Mouse (Mus musculus) C2C12 (cell line): ENCODE measurements at regions not wholly inside any gene's neighbourhood (a gene's known extent, or its start where the extent isn't known, plus 50 kb on each side); places are given as distances from the start of the nearest gene placed in this dataset.

Source experiments
- H3K27me3 ChIP-seq: one replicate; pipeline ENCODE4 v1.6.1; 2011; ENCODE audit not compliant: control insufficient read depth, insufficient read depth, insufficient read length
- H3K36me3 ChIP-seq: one replicate; pipeline ENCODE4 v1.6.1; 2011; ENCODE audit not compliant: control insufficient read depth, insufficient read depth
- H3K4me3 ChIP-seq: one replicate; pipeline ENCODE4 v1.5.1; 2011; ENCODE audit warnings: mild to moderate bottlenecking, control low read depth; ENCODE audit not compliant: poor library complexity, insufficient read depth, severe bottlenecking
- H3K79me2 ChIP-seq: one replicate; pipeline ENCODE4 v1.6.1; 2011; ENCODE audit not compliant: control insufficient read depth, insufficient read depth
- H3K79me3 ChIP-seq: one replicate; pipeline ENCODE4 v1.6.1; 2011; ENCODE audit warnings: low read depth, control low read depth
- H3ac ChIP-seq: one replicate; pipeline ENCODE3; 2011; ENCODE audit warnings: low read depth; ENCODE audit not compliant: control insufficient read depth, insufficient read length
- CEBPB ChIP-seq: IDR thresholded peaks from one replicate; pipeline ENCODE4 v1.6.1; 2011; ENCODE audit warnings: low read depth, mild to moderate bottlenecking, control low read depth, moderate library complexity
- CTCF ChIP-seq: IDR thresholded peaks from one replicate; pipeline ENCODE4 v1.5.1; 2011; ENCODE audit not compliant: control insufficient read depth, insufficient read depth, insufficient read length
- FOSL1 ChIP-seq: IDR thresholded peaks from one replicate; pipeline ENCODE4 v1.8.0; 2011; ENCODE audit warnings: mild to moderate bottlenecking, low read length; ENCODE audit not compliant: poor library complexity, insufficient read depth, severe bottlenecking
- MAX ChIP-seq: IDR thresholded peaks from one replicate; pipeline ENCODE4 v1.6.1; 2011; ENCODE audit warnings: mild to moderate bottlenecking, control low read depth
- MYOD1 ChIP-seq: IDR thresholded peaks from one replicate; pipeline ENCODE4 v1.6.1; 2011; ENCODE audit warnings: low read depth; ENCODE audit not compliant: control insufficient read depth, insufficient read length
- MYOG ChIP-seq: IDR thresholded peaks from one replicate; pipeline ENCODE4 v1.6.1; 2011; ENCODE audit not compliant: control insufficient read depth, insufficient read length; ENCODE audit errors: extremely low read depth
- USF1 ChIP-seq: IDR thresholded peaks from one replicate; pipeline ENCODE4 v1.6.1; 2011; ENCODE audit warnings: low read depth, mild to moderate bottlenecking, control low read depth, moderate library complexity

DNA sequence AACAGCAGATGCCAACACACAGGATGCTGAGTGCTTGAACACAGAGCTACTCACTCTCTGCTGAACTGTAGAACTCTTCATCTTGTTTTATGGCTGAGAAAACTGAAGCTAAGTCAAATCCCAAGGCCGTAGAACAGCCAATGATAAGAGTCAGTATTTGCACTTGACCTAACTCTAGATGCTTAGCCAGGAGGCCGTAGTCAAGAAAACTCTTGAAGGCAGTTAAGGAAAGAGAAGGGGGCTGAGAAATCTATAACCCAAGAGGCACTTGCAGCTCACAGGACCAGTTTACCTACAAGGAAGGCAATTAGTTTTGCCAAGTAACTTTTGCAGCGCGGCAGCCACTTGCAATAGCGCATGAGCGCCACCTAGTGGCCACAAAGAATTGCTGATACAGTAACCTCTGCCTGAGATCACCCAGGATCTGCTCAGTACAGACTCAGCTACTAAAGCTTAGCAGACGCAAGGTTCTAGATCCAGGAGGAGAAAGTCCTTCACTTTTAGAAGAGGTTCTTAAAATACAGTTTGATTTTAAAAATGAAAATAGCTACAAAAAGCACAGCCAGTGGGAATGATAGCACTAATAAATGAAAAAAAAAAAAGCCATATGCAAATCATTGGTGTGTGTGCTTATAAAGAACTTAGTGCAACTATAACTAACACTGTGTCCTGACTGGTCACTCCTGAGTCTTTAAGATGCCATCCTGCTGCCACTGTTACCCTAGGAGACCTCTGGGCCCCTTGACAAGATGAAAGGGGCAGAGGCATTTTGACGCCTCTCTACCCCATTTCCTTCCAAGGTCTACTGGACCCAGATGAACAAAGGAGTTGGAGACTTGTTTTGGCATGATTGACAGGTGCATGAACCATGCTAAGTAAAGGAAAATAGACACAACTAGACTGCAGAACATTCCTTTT is 149.5 kb downstream of the Setd4 start:
- TF ChIP-seq USF1 (no peak), CTCF (peak; percentile 76)
- H3K27me3 ChIP-seq: no peaks in the 10 kb centered on the region

DNA sequence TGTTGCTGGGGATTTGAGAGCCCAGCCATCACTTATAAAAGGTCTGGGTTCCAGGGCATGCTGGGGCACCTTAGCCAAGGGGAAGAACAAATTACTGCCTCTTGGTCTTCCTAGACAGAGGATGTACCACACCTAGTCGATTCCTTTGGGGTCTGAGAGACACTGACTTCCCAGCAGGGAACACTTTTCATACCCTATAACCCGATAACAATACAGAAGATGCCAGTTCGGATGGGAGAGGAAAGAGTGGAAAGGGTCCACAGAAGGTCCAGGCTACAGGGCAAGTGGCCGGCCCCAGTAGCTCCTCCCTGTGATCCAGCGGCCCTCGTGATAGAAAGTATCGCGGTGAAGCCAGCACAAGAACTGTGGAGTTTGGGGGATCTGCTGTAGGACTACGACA is 150.8 kb downstream of the Setd4 start:
- Histone ChIP-seq H3K79me3 (no peaks in the 10 kb centered on the region), H3ac (no peak overlapping the region), H3K36me3 (no peaks in the 10 kb centered on the region), H3K4me3 (no peak overlapping the region), H3K79me2 (no peaks in the 10 kb centered on the region), H3K27me3 (no peaks in the 10 kb centered on the region)
- TF ChIP-seq FOSL1 (no peak), MYOD1 (no peak), CTCF (no peak), USF1 (no peak), CEBPB (no peak), MAX (no peak), MYOG (no peak)

More for the DNA sequence above, 149.5 kb downstream of the Setd4 start:
- no peaks in the 10 kb centered on the region for H3K79me3 ChIP-seq
- no peak overlapping the region for H3ac ChIP-seq
- no peaks in the 10 kb centered on the region for H3K36me3 ChIP-seq
- H3K79me2 ChIP-seq: no peaks in the 10 kb centered on the region
- H3K4me3 ChIP-seq: no peak overlapping the region

DNA sequence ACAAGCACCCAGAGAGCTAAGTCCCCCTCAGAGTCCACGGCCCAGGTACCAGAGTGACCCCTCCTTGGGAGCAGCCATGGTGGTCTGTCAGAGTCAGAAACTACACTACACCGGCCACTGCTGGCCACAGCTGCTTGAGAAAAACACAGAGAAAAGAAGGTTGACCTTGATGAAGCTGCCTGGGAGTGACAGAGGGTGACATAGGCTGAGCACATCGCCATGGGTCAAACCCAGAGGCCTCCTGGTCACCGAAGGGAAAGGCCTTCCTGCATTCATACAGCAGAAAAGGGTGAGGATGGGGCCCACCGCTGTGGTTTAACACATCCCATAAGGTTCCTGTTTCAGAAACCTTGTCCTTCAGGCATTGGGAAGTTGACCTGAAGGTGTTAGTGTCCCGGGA is 153.0 kb downstream of the Setd4 start:
- no peak for TF ChIP-seq CEBPB
- TF ChIP-seq MAX: no peak
- no peak for TF ChIP-seq MYOG
- TF ChIP-seq USF1: no peak
- no peak for TF ChIP-seq FOSL1
- TF ChIP-seq MYOD1: no peak
- TF ChIP-seq CTCF: no peak
- no peak overlapping the region for H3ac ChIP-seq

DNA sequence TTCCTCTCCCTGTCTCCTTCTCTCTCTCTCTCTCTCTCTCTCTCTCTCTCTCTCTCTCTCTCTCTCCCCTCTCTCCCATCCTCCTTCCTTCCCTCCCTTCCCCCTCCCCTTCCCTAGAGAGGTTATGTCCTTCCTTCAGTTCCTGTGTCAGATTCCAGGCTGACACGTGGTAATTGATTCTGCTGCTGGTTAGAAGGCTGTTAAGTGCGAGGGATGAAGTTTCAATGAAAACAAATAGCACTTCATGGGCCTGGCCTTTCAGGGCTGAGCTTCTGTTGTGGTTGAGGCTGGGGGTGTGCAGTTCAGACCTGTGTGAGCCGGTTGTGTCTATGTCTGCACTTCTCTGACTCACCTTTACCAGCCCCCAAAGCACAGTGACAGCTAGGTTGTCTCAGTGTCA is 153.9 kb downstream of the Setd4 start:
- H3K36me3 ChIP-seq: no peaks in the 10 kb centered on the region
- H3K79me3 ChIP-seq: no peaks in the 10 kb centered on the region
- no peak overlapping the region for H3ac ChIP-seq
- H3K27me3 ChIP-seq: no peaks in the 10 kb centered on the region
- TF ChIP-seq USF1 (peak; percentile 8), FOSL1 (no peak)
- H3K79me2 ChIP-seq: no peaks in the 10 kb centered on the region
- H3K4me3 ChIP-seq: no peak overlapping the region

More for the DNA sequence above, 153.0 kb downstream of the Setd4 start:
- Histone ChIP-seq H3K79me3 (no peaks in the 10 kb centered on the region), H3K27me3 (no peaks in the 10 kb centered on the region), H3K36me3 (no peaks in the 10 kb centered on the region), H3K79me2 (no peaks in the 10 kb centered on the region), H3K4me3 (no peak overlapping the region)

DNA sequence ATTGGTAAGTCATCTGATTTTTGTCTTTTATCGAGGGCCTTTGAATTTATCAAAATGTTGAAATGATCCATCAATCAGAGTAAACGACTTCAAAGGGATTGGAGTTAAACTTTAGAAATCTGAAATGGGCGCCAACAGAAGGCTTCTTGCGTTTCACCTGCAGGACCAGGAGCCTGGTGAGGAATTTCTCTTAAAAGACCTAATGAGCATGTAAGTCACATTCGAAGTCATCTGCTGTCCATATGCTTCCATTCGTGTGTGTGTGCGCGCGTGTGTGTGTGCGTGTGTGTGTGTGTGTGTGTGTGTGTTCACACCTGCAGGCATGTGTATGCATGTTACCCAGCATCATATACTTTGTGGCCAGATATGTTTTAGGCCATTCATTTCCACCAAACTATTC is 155.7 kb downstream of the Setd4 start:
- Histone ChIP-seq H3K79me3 (no peaks in the 10 kb centered on the region), H3K79me2 (no peaks in the 10 kb centered on the region), H3K4me3 (no peak overlapping the region), H3K27me3 (no peaks in the 10 kb centered on the region), H3K36me3 (no peaks in the 10 kb centered on the region), H3ac (no peak overlapping the region)
- TF ChIP-seq MYOD1 (no peak), CTCF (no peak), MAX (no peak), MYOG (no peak), USF1 (no peak), CEBPB (no peak), FOSL1 (no peak)

DNA sequence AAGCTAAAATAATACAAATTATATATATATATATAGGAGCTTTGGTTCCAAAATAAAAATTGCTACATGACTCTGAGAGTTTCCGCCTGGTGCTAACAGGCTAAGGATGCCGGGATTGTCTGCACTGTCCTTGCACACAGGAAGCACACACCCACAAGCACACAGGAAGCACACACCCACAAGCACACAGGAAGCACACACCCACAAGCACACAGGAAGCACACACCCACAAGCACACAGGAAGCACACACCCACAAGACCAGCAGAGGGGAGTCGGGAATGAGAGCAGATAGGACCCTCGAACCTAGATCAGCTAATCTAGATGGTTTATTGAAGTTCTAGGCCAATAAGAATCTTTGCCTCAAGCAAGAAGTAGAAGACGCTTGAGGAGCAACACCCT is 156.9 kb downstream of the Setd4 start:
- Histone ChIP-seq H3K36me3 (no peaks in the 10 kb centered on the region), H3K27me3 (no peaks in the 10 kb centered on the region), H3ac (no peak overlapping the region), H3K79me3 (no peaks in the 10 kb centered on the region), H3K79me2 (no peaks in the 10 kb centered on the region), H3K4me3 (no peak overlapping the region)
- TF ChIP-seq CEBPB: no peak
- TF ChIP-seq USF1: no peak
- no peak for TF ChIP-seq FOSL1
- TF ChIP-seq CTCF: no peak
- no peak for TF ChIP-seq MYOD1
- no peak for TF ChIP-seq MAX
- no peak for TF ChIP-seq MYOG
